Mouse (Mus musculus) liver, postnatal 0 days (tissue): ENCODE results near the gene Hrh2. TPM values are rescaled to one million over a fixed set of nuclear protein-coding genes. Genes with fewer than 3 reads are reported as not detected.
A peak's percentile ranks its signal among the peaks of the same experiment; 100 is the strongest.

ENCODE experiments used
- ATAC-seq: fragments of 200-750 bp; cut with Nextera tagmentation; 2 replicates; pipeline ENCODE4 v1.8.0; 2017; ENCODE audit warnings: mild to moderate bottlenecking, moderate library complexity
- DNase-seq: peaks from one replicate; pipeline ENCODE4 v3.0.0-alpha.2; 2016
- H3K27ac ChIP-seq: fragments of 300-500 bp; sonication (generic); 2 replicates; pipeline ENCODE4 v1.5.1; 2014; ENCODE audit warnings: antibody characterized with exemption, moderate library complexity, mild to moderate bottlenecking, low read depth
- H3K27me3 ChIP-seq: fragments of 300-500 bp; sonication (generic); 2 replicates; pipeline ENCODE4 v1.6.1; 2014; ENCODE audit warnings: low read length, control low read depth, mixed read lengths; ENCODE audit not compliant: insufficient read depth
- H3K36me3 ChIP-seq: fragments of 300-500 bp; sonication (generic); replicated peaks from 2 replicates; pipeline ENCODE4 v1.6.1; 2014; ENCODE audit warnings: mild to moderate bottlenecking, control low read depth, low read length, moderate library complexity, mixed read lengths; ENCODE audit not compliant: insufficient read depth
- H3K4me1 ChIP-seq: fragments of 300-500 bp; sonication (generic); 2 replicates; pipeline ENCODE4 v1.6.1; 2014; ENCODE audit warnings: antibody characterized with exemption, mild to moderate bottlenecking, control low read depth; ENCODE audit not compliant: insufficient read depth
- H3K4me2 ChIP-seq: fragments of 300-500 bp; sonication (generic); 2 replicates; pipeline ENCODE4 v1.6.1; 2014; ENCODE audit warnings: low read depth, mild to moderate bottlenecking, low read length, moderate library complexity, mixed read lengths
- H3K4me3 ChIP-seq: fragments of 300-500 bp; sonication (generic); 2 replicates; pipeline ENCODE4 v1.5.1; 2014; ENCODE audit warnings: low read depth, low read length
- H3K9ac ChIP-seq: fragments of 300-500 bp; sonication (generic); replicated peaks from 2 replicates; pipeline ENCODE4 v1.6.1; 2014; ENCODE audit warnings: mild to moderate bottlenecking, moderate library complexity
- H3K9me3 ChIP-seq: fragments of 300-500 bp; sonication (generic); 2 replicates; pipeline ENCODE4 v1.6.1; 2016; ENCODE audit warnings: mild to moderate bottlenecking, control low read depth, low read length, mixed read lengths
- CTCF ChIP-seq: sonication (generic); IDR thresholded peaks from 2 replicates; pipeline ENCODE4 v1.5.1; 2016; ENCODE audit warnings: antibody characterized with exemption, low read depth
- EP300 ChIP-seq: IDR thresholded peaks from 2 replicates; pipeline ENCODE4 v1.6.1; 2016; ENCODE audit warnings: antibody characterized with exemption, low read depth, mild to moderate bottlenecking
- WGBS: fragments of 180-500 bp; shearing (Covaris S2); extraction: QIAGEN DNeasy Blood & Tissue Kit; methylation state at CpG from one replicate; pipeline ENCODE4 v1.1.7; 2014; ENCODE audit not compliant: insufficient replicate concordance; 5-methylcytosine and 5-hydroxymethylcytosine counted together
- polyA plus RNA-seq: library from polyadenylated mRNA; unstranded; fragments of >200 nt; fragmentation: Nextera tagmentation; extraction: Ambion mirVana; gene quantifications from 2 replicates; pipeline ENCODE4 v1.2.1, GENCODE M21; 2015

Hrh2 gene
- polyA plus RNA-seq, 1 experiment from 2014 or later: 0.26 TPM

GRCm38 (mm10) chr13:54231868-54232267, 39.9 kb downstream of the Hrh2 start:
- Histone ChIP-seq H3K27me3 (no peaks in the 10 kb centered on the region), H3K4me2 (no peak overlapping the region), H3K9ac (no peak overlapping the region), H3K36me3 (no peaks in the 10 kb centered on the region), H3K27ac (no peak overlapping the region), H3K4me1 (0 out of 2 replicates have a peak, but pooled peaks cover 3% of the 10 kb centered on the region), H3K4me3 (no peak overlapping the region), H3K9me3 (no peaks in the 10 kb centered on the region)
- ATAC-seq (no peak), DNase-seq (no peak)
- no peak for TF ChIP-seq EP300
- no peak for TF ChIP-seq CTCF
- 73% methylated on average over 10 of the region's 10 CpGs for WGBS

GRCm38 (mm10) chr13:54237512-54237911, 45.6 kb downstream of the Hrh2 start:
- no peak for ATAC-seq
- Histone ChIP-seq H3K9me3 (no peaks in the 10 kb centered on the region), H3K36me3 (no peaks in the 10 kb centered on the region), H3K27ac (no peak overlapping the region), H3K27me3 (no peaks in the 10 kb centered on the region), H3K4me3 (no peak overlapping the region), H3K9ac (no peak overlapping the region), H3K4me2 (no peak overlapping the region), H3K4me1 (no peaks in the 10 kb centered on the region)
- no peak for TF ChIP-seq EP300
- TF ChIP-seq CTCF: no peak
- WGBS: 61% methylated on average over 6 of the region's 6 CpGs
- DNase-seq: no peak

- no peak for DNase-seq
- no peaks in the 10 kb centered on the region for H3K4me1 ChIP-seq
- no peak for ATAC-seq
- H3K27ac ChIP-seq: no peak overlapping the region
- no peak overlapping the region for H3K4me3 ChIP-seq
- H3K36me3 ChIP-seq: no peaks in the 10 kb centered on the region
- H3K4me2 ChIP-seq: no peak overlapping the region
- H3K9ac ChIP-seq: no peak overlapping the region
- no peaks in the 10 kb centered on the region for H3K9me3 ChIP-seq
- 50% methylated on average over 14 of the region's 14 CpGs for WGBS
- no peaks in the 10 kb centered on the region for H3K27me3 ChIP-seq
- TF ChIP-seq CTCF: no peak
Observed at GRCm38 (mm10) chr13:54238585-54239323, 46.8 kb downstream of the Hrh2 start.

- ATAC-seq (no peak), DNase-seq (peak; percentile 51)
- no peaks in the 10 kb centered on the region for H3K9me3 ChIP-seq
- TF ChIP-seq EP300 (no peak), CTCF (peak; percentile 62)
- no peaks in the 10 kb centered on the region for H3K27me3 ChIP-seq
- H3K27ac ChIP-seq: no peak overlapping the region
- no peak overlapping the region for H3K9ac ChIP-seq
- no peak overlapping the region for H3K4me3 ChIP-seq
- H3K4me1 ChIP-seq: no peaks in the 10 kb centered on the region
- 44% methylated on average over 5 of the region's 5 CpGs for WGBS
- no peak overlapping the region for H3K4me2 ChIP-seq
- H3K36me3 ChIP-seq: no peaks in the 10 kb centered on the region
Observed at GRCm38 (mm10) chr13:54242380-54242779, 50.5 kb downstream of the Hrh2 start.

- no peaks in the 10 kb centered on the region for H3K4me1 ChIP-seq
- no peak for DNase-seq
- WGBS: 61% methylated on average over 5 of the region's 5 CpGs
- H3K9me3 ChIP-seq: no peaks in the 10 kb centered on the region
- H3K27me3 ChIP-seq: no peaks in the 10 kb centered on the region
- no peak overlapping the region for H3K4me2 ChIP-seq
- H3K9ac ChIP-seq: no peak overlapping the region
- ATAC-seq: no peak
- no peak overlapping the region for H3K27ac ChIP-seq
- H3K4me3 ChIP-seq: no peak overlapping the region
- no peaks in the 10 kb centered on the region for H3K36me3 ChIP-seq
- no peak for TF ChIP-seq EP300
- no peak for TF ChIP-seq CTCF
Observed at GRCm38 (mm10) chr13:54245204-54245603, 53.3 kb downstream of the Hrh2 start.

- WGBS: 20% methylated on average over 4 of the region's 4 CpGs
- no peaks in the 10 kb centered on the region for H3K9me3 ChIP-seq
- H3K9ac ChIP-seq: no peak overlapping the region
- no peak overlapping the region for H3K4me3 ChIP-seq
- no peak for ATAC-seq
- DNase-seq: peak; percentile 87
- no peaks in the 10 kb centered on the region for H3K27me3 ChIP-seq
- no peaks in the 10 kb centered on the region for H3K4me1 ChIP-seq
- no peaks in the 10 kb centered on the region for H3K36me3 ChIP-seq
- no peak overlapping the region for H3K27ac ChIP-seq
- H3K4me2 ChIP-seq: no peak overlapping the region
- TF ChIP-seq CTCF (peak; percentile 93), EP300 (no peak)
Observed at GRCm38 (mm10) chr13:54247545-54247944, 55.6 kb downstream of the Hrh2 start.
